Mouse (Mus musculus) right cerebral cortex, postnatal 10 days (tissue): Measurements from ENCODE around the gene Rpl21.
"Not testable (repeated sequence)": the region's sequence is repeated elsewhere in the genome, so short reads cannot be mapped to it uniquely, and the experiment has no call there.

Experiments
- DNase-seq, 2 experiments: peaks; one replicate each; pipeline ENCODE4 v3.0.0; 2021; ENCODE audit warnings: low spot score in 2 of 2

The Rpl21 gene

GRCm38 (mm10) chr5:146867246-146867945, 34.7 kb downstream of the Rpl21 start:
- DNase-seq, result peak; percentile 88 to 94

GRCm38 (mm10) chr5:146867946-146868314, 35.2 kb downstream of the Rpl21 start:
- DNase-seq, result peak in 1 of 2 experiments; percentile 28

GRCm38 (mm10) chr5:146872981-146873631, 40.4 kb downstream of the Rpl21 start:
- no peak for DNase-seq

GRCm38 (mm10) chr5:146876024-146876423, 43.3 kb downstream of the Rpl21 start:
- no peak for DNase-seq

- DNase-seq, result not testable (repeated sequence)
Observed at GRCm38 (mm10) chr5:146877882-146878281, 45.2 kb downstream of the Rpl21 start.

GRCm38 (mm10) chr5:146882261-146882660, 49.6 kb downstream of the Rpl21 start:
- no peak for DNase-seq

GRCm38 (mm10) chr5:146883053-146883452, 50.4 kb downstream of the Rpl21 start:
- no peak for DNase-seq

GRCm38 (mm10) chr5:146883486-146884272, 51.0 kb downstream of the Rpl21 start:
- DNase-seq, result no peak
